ENCODE assay signal across 25 mouse cellular contexts in the genomic region with DNA sequence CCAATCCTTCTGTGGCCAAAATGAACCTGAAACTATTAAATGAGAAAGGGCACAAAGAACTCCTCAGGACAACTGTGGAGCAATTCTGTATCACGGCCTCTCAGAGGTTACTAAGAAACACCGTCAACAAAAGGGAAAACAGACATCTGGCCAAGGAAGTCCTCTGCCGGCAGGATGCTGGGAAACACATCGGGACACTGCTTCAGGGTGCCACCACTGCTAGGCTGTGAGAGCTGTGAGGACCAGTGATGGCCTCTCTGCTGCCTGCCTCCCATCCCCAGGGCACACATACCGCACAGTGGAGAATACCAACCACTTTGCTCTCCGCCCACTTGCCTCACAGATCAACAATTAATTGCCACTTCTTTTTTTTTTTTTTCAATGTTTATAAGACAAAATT.
DNase-seq lines count a peak whose midpoint lies in the region; ATAC-seq lines count a peak whose summit lies in the region.
"Had no signal": no experiment of that assay in that cellular context is flagged by ENCODE, and none has a peak within 500 bp of the region (broad histone marks: within the 10 kb centered on the region; RNA-seq: fewer than 3 reads in every experiment).

No protein-coding gene starts in this region.

- no peak overlapping the region for H3K4me2 ChIP-seq in kidney, embryonic 16.5 days (replicated peaks; ENCODE audit: low read depth, low read length)
- H3K4me2 ChIP-seq: embryonic facial prominence, embryonic 12.5 days; liver, embryonic 15.5 days; midbrain, embryonic 15.5 days; neural tube, embryonic 15.5 days had no signal

- no peak overlapping the region for H3K9ac ChIP-seq in kidney, embryonic 16.5 days (replicated peaks; ENCODE audit: low read length)
- H3K9ac ChIP-seq: embryonic facial prominence, embryonic 12.5 days; liver, embryonic 15.5 days; midbrain, embryonic 15.5 days; neural tube, embryonic 15.5 days had no signal

- intact Hi-C loops in gastrocnemius, postnatal 14 days (cut with DNase I; ENCODE audit: low total_unique reads), result no loop called here
- intact Hi-C loops in left cerebral cortex, postnatal 10 days (cut with DNase I), result no loop called here

- DNase-seq in gastrocnemius, postnatal 25 days, result peak; percentile 51
- DNase-seq in gastrocnemius, postnatal 14 days, result no peak
- DNase-seq in kidney, postnatal 25 days, result peak; percentile 32 to 69
- DNase-seq in left cerebral cortex, postnatal 10 days (ENCODE audit: extremely low spot score in 1 of 2, low spot score in 2 of 2), result no peak
- DNase-seq in thymus, postnatal 0 days (ENCODE audit: low spot score), result no peak
- DNase-seq: adrenal gland, postnatal 10 days; cerebellum, adult 9-11 months; kidney, adult 11 months; layer of hippocampus, postnatal 36 days; right cerebral cortex, postnatal 14 days; spleen, adult 18-20 months; thymus, adult 18-20 months had no signal

- no peaks in the 10 kb centered on the region for H3K4me1 ChIP-seq in kidney, embryonic 16.5 days (ENCODE audit: insufficient read depth, low read length)
- H3K4me1 ChIP-seq in megakaryocyte, embryonic 14.5 days, result peaks cover 57% of the 10 kb centered on the region
- H3K4me1 ChIP-seq: embryonic facial prominence, embryonic 12.5 days; liver, embryonic 15.5 days; midbrain, embryonic 15.5 days; neural tube, embryonic 15.5 days had no signal

- H3K27ac ChIP-seq in kidney, embryonic 16.5 days (ENCODE audit: low read length), result no peak overlapping the region
- H3K27ac ChIP-seq: embryonic facial prominence, embryonic 12.5 days; liver, embryonic 15.5 days; midbrain, embryonic 15.5 days; neural tube, embryonic 15.5 days had no signal

- H3K9me3 ChIP-seq in kidney, embryonic 16.5 days (ENCODE audit: low read length), result no peaks in the 10 kb centered on the region
- H3K9me3 ChIP-seq in megakaryocyte, embryonic 14.5 days, result no peaks in the 10 kb centered on the region
- H3K9me3 ChIP-seq: embryonic facial prominence, embryonic 12.5 days; liver, embryonic 15.5 days; midbrain, embryonic 15.5 days; neural tube, embryonic 15.5 days had no signal

- 77% methylated on average over 6 of the region's 6 CpGs for WGBS in kidney, embryonic 16.5 days

- ATAC-seq in kidney, embryonic 16.5 days (ENCODE audit: low FRiP score, low TSS enrichment), result no peak
- ATAC-seq in megakaryocyte, adult 5-6 weeks (ENCODE audit: poor library complexity, severe bottlenecking), result no peak
- ATAC-seq: activated CD4-positive, CD25-positive, alpha-beta regulatory T cell, adult 4 months; CD4-positive, CD25-positive, alpha-beta regulatory T cell, adult 4 months; forebrain, embryonic 14.5 days; hindbrain, embryonic 16.5 days; midbrain, embryonic 15.5 days had no signal

- H3K36me3 ChIP-seq in kidney, embryonic 16.5 days (ENCODE audit: insufficient read depth, low read length), result no peaks in the 10 kb centered on the region
- H3K36me3 ChIP-seq in megakaryocyte, embryonic 14.5 days (replicated peaks; ENCODE audit: low read length), result peaks cover 79% of the 10 kb centered on the region
- H3K36me3 ChIP-seq: embryonic facial prominence, embryonic 12.5 days; liver, embryonic 15.5 days; midbrain, embryonic 15.5 days; neural tube, embryonic 15.5 days had no signal

- no peaks in the 10 kb centered on the region for H3K27me3 ChIP-seq in kidney, embryonic 16.5 days (ENCODE audit: insufficient read depth, low read length)
- no peaks in the 10 kb centered on the region for H3K27me3 ChIP-seq in megakaryocyte, embryonic 14.5 days (replicated peaks)
- H3K27me3 ChIP-seq: embryonic facial prominence, embryonic 12.5 days; liver, embryonic 15.5 days; midbrain, embryonic 15.5 days; neural tube, embryonic 15.5 days had no signal

- no peak overlapping the region for H3K4me3 ChIP-seq in kidney, embryonic 16.5 days (ENCODE audit: low read length)
- peak overlapping the region; percentile 47 for H3K4me3 ChIP-seq in megakaryocyte, embryonic 14.5 days (replicated peaks)
- H3K4me3 ChIP-seq: embryonic facial prominence, embryonic 12.5 days; erythroblast, embryonic 14.5 days; liver, embryonic 15.5 days; midbrain, embryonic 15.5 days; myocyte; neural tube, embryonic 15.5 days had no signal

Comparison
In these comparisons a context has a peak if more than half of its experiments do, and no peak if none do; other contexts are left out.
1. DNase-seq: peak in gastrocnemius, postnatal 25 days (single experiment) and kidney, postnatal 25 days (2 of 2); none in gastrocnemius, postnatal 14 days (single experiment), left cerebral cortex, postnatal 10 days (0 of 2) and thymus, postnatal 0 days (single experiment).